Mouse (Mus musculus): ENCODE results near the gene Cdk15.

- TF ChIP-seq CTCF (IDR thresholded peaks at IDR 0.05; ENCODE audit: low read depth, low read length) (no peak), POLR2A (IDR thresholded peaks at IDR 0.05; ENCODE audit: insufficient read depth, low read length) (no peak)
Observed at GRCm38 (mm10) chr1:59368649-59369319, 112.1 kb downstream of the Cdk15 start.
